Mouse (Mus musculus) cortical plate, adult 2 months (tissue): ENCODE measurements at regions not wholly inside any gene's neighbourhood (a gene's known extent, or its start where the extent isn't known, plus 50 kb on each side); places are given as distances from the start of the nearest gene placed in this dataset.

Experiments used
- CTCF ChIP-seq: fragments of 200-500 bp; IDR thresholded peaks from 2 replicates; pipeline ENCODE4 v1.5.1; 2011; ENCODE audit warnings: mild to moderate bottlenecking, control low read depth, low read length; ENCODE audit not compliant: insufficient read depth; ENCODE audit errors: extremely low read depth
- POLR2A ChIP-seq: fragments of 200-500 bp; IDR thresholded peaks from 2 replicates; pipeline ENCODE4 v1.6.1; 2011; ENCODE audit warnings: mild to moderate bottlenecking, low read length, control low read depth; ENCODE audit not compliant: insufficient read depth; ENCODE audit errors: extremely low read depth

GRCm38 (mm10) chr2:63575172-63575571 is 391.1 kb upstream of the Kcnh7 start:
- TF ChIP-seq POLR2A (no peak), CTCF (no peak)
